Mouse (Mus musculus) intestine, embryonic 14.5 days (tissue): ENCODE measurements around the gene Psmd4. TPM values are rescaled to one million over a fixed set of nuclear protein-coding genes. Genes with fewer than 3 reads are reported as not detected.

Experiments
- ATAC-seq: fragments of 200-750 bp; cut with Nextera tagmentation; replicated peaks from 2 replicates; pipeline ENCODE4 v1.8.0; 2017; ENCODE audit warnings: low read depth, moderate number of reproducible peaks, moderate TSS enrichment, moderate library complexity; ENCODE audit not compliant: low FRiP score, low TSS enrichment
- DNase-seq: peaks from one replicate; pipeline ENCODE4 v3.0.0-alpha.2; 2018; ENCODE audit warnings: low spot score
- H3K27ac ChIP-seq: fragments of 300-500 bp; sonication (generic); 2 replicates; pipeline ENCODE4 v1.5.1; 2014; ENCODE audit warnings: low read depth, mild to moderate bottlenecking, control low read depth
- H3K27me3 ChIP-seq: fragments of 300-500 bp; sonication (generic); replicated peaks from 2 replicates; pipeline ENCODE4 v1.6.1; 2014; ENCODE audit warnings: low read length, control low read depth; ENCODE audit not compliant: control insufficient read depth, insufficient read depth
- H3K36me3 ChIP-seq: fragments of 300-500 bp; sonication (generic); 2 replicates; pipeline ENCODE4 v1.6.1; 2014; ENCODE audit warnings: low read length, control low read depth; ENCODE audit not compliant: control insufficient read depth, insufficient read depth
- H3K4me1 ChIP-seq: fragments of 300-500 bp; sonication (generic); replicated peaks from 2 replicates; pipeline ENCODE4 v1.6.1; 2014; ENCODE audit warnings: low read length, control low read depth, mixed read lengths; ENCODE audit not compliant: control insufficient read depth, insufficient read depth
- H3K4me2 ChIP-seq: fragments of 300-500 bp; sonication (generic); 2 replicates; pipeline ENCODE4 v1.6.1; 2014; ENCODE audit warnings: low read length
- H3K4me3 ChIP-seq: fragments of 300-500 bp; sonication (generic); 2 replicates; pipeline ENCODE4 v1.5.1; 2014; ENCODE audit warnings: low read depth, low read length, control low read depth, mixed read lengths
- H3K9ac ChIP-seq: fragments of 300-500 bp; sonication (generic); 2 replicates; pipeline ENCODE4 v1.6.1; 2014; ENCODE audit warnings: mild to moderate bottlenecking, low read length
- H3K9me3 ChIP-seq: fragments of 300-500 bp; sonication (generic); 2 replicates; pipeline ENCODE4 v1.6.1; 2016; ENCODE audit warnings: low read length, control low read depth; ENCODE audit not compliant: control insufficient read depth
- WGBS: fragments of 180-500 bp; shearing (Covaris S2); extraction: QIAGEN DNeasy Blood & Tissue Kit; methylation state at CpG from one replicate; pipeline ENCODE4 v1.1.7; 2014; 5-methylcytosine and 5-hydroxymethylcytosine counted together
- polyA plus RNA-seq: library from polyadenylated mRNA; unstranded; fragments of >200 nt; fragmentation: Nextera tagmentation; extraction: Ambion mirVana; gene quantifications from 2 replicates; pipeline ENCODE4 v1.2.1, GENCODE M21; 2014

Psmd4 gene
- 237 and 260 TPM in 2 replicates for polyA plus RNA-seq

GRCm38 (mm10) chr3:95042166-95042837 lies at the start of gene Psmd4:
Psmd4 (minus strand) TSS chr3:95042614.
- peak within 1 kb of the TSS; percentile 60 for H3K4me2 ChIP-seq
- peak; percentile 98 for ATAC-seq
- H3K9ac ChIP-seq, result peak within 1 kb of the TSS; percentile 81
- peaks cover 14% of the 10 kb centered on the region for H3K36me3 ChIP-seq
- DNase-seq, result peak; percentile 98
- H3K4me3 ChIP-seq, result peak within 1 kb of the TSS; percentile 84
- peaks cover 11% of the 10 kb centered on the region for H3K4me1 ChIP-seq
- H3K27ac ChIP-seq, result peak within 1 kb of the TSS; percentile 38; the same call in 1 of the 2 replicates
- H3K27me3 ChIP-seq, result no peaks in the 10 kb centered on the region
- H3K9me3 ChIP-seq, result no peaks in the 10 kb centered on the region
- WGBS, result 0% methylated on average over 35 of the region's 36 CpGs

DNA sequence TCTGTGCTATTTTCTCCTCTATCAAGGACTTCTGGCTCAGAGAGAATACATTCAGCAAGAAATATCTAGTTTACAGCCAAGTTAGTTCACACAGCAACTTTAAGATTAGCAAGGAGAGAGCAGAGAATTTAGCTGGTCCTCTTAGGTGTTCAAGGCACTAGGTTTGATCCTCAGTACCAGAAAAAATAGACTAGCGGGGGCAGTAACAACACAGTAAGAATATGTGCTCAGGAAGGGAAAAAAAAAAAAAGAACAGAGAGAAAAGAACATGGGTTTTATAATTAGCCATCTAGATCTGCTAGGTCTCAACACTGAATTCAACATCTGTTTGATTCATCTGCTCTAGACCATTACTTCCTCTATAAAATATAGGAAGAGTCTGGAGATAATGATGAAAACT lies 45.7 kb upstream of the Psmd4 start:
- no peaks in the 10 kb centered on the region for H3K4me1 ChIP-seq
- ATAC-seq, result no peak
- 0 out of 2 replicates have a peak, but pooled peaks cover under 1% of the 10 kb centered on the region for H3K36me3 ChIP-seq
- no peak overlapping the region for H3K27ac ChIP-seq
- WGBS, result 100% methylated on average over 1 of the region's 1 CpGs
- no peak for DNase-seq
- no peak overlapping the region for H3K4me3 ChIP-seq
- H3K9ac ChIP-seq, result no peak overlapping the region
- no peaks in the 10 kb centered on the region for H3K27me3 ChIP-seq
- H3K4me2 ChIP-seq, result no peak overlapping the region
- no peaks in the 10 kb centered on the region for H3K9me3 ChIP-seq

GRCm38 (mm10) chr3:95071606-95072005 lies 29.2 kb upstream of the Psmd4 start:
- 90% methylated on average over 2 of the region's 2 CpGs for WGBS
- Histone ChIP-seq H3K27me3 (no peaks in the 10 kb centered on the region), H3K36me3 (peaks cover 90% of the 10 kb centered on the region), H3K4me2 (no peak overlapping the region), H3K4me3 (no peak overlapping the region), H3K27ac (no peak overlapping the region), H3K9ac (no peak overlapping the region), H3K9me3 (no peaks in the 10 kb centered on the region), H3K4me1 (no peaks in the 10 kb centered on the region)
- ATAC-seq (no peak), DNase-seq (no peak)

- peaks cover 98% of the 10 kb centered on the region for H3K36me3 ChIP-seq
- H3K27me3 ChIP-seq, result no peaks in the 10 kb centered on the region
- no peak overlapping the region for H3K4me2 ChIP-seq
- H3K4me1 ChIP-seq, result no peaks in the 10 kb centered on the region
- no peak overlapping the region for H3K27ac ChIP-seq
- H3K9ac ChIP-seq, result no peak overlapping the region
- H3K4me3 ChIP-seq, result no peak overlapping the region
- no peaks in the 10 kb centered on the region for H3K9me3 ChIP-seq
- WGBS, result 90% methylated on average over 11 of the region's 11 CpGs
- ATAC-seq (no peak), DNase-seq (no peak)
Measured at GRCm38 (mm10) chr3:95066570-95066969, 24.2 kb upstream of the Psmd4 start.

GRCm38 (mm10) chr3:95066095-95066494 lies 23.7 kb upstream of the Psmd4 start:
- ATAC-seq, result no peak
- H3K4me2 ChIP-seq, result no peak overlapping the region
- no peak overlapping the region for H3K4me3 ChIP-seq
- no peak for DNase-seq
- H3K9me3 ChIP-seq, result no peaks in the 10 kb centered on the region
- 91% methylated on average over 6 of the region's 6 CpGs for WGBS
- H3K4me1 ChIP-seq, result no peaks in the 10 kb centered on the region
- peaks cover 98% of the 10 kb centered on the region for H3K36me3 ChIP-seq
- no peak overlapping the region for H3K27ac ChIP-seq
- H3K27me3 ChIP-seq, result no peaks in the 10 kb centered on the region
- H3K9ac ChIP-seq, result no peak overlapping the region

DNA sequence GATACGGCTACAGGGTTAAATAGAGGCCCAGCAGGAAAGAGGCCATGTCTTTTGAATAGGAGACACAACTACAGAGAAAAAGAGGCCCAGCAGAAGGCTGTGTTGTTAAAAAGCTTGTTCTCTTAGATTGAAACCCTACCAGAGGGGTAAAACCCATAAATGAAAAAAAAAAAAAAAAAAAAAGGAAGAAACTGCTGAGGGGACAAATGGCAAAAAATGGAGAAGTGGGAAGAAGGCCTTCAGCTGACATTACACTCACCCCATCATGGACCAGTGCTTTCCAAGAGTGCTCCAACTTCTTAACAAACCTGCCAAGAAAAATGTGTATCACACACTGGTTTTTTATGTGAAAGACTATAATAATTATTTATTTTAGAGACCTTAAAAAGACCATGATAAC lies 23.1 kb upstream of the Psmd4 start:
- H3K4me2 ChIP-seq, result no peak overlapping the region
- no peaks in the 10 kb centered on the region for H3K27me3 ChIP-seq
- H3K27ac ChIP-seq, result no peak overlapping the region
- peaks cover 98% of the 10 kb centered on the region for H3K36me3 ChIP-seq
- no peak overlapping the region for H3K9ac ChIP-seq
- DNase-seq (no peak), ATAC-seq (no peak)
- no peak overlapping the region for H3K4me3 ChIP-seq
- 92% methylated on average over 1 of the region's 1 CpGs for WGBS
- H3K4me1 ChIP-seq, result no peaks in the 10 kb centered on the region
- no peaks in the 10 kb centered on the region for H3K9me3 ChIP-seq

DNA sequence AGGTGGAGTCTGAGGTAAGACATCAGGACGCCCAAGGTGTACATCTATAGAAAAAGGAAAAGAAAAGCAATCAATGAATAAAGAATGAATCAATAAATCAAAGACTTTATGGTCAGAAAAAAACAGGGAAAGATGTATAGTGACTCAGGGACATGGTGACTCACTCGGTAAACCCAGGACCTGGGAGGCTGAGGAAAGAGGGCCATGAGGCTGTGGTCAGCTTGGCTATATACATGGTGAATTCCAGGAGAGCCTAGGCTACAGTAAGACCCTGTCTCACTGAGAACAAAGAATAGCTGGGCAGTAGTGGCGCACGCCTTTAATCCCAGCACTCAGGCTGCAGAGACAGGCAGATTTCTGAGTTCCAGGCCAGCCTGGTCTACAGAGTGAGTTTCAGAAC lies 21.3 kb upstream of the Psmd4 start:
- Histone ChIP-seq H3K9me3 (no peaks in the 10 kb centered on the region), H3K4me3 (no peak overlapping the region), H3K36me3 (peaks cover 96% of the 10 kb centered on the region), H3K27me3 (no peaks in the 10 kb centered on the region), H3K9ac (no peak overlapping the region), H3K4me1 (no peaks in the 10 kb centered on the region), H3K27ac (no peak overlapping the region), H3K4me2 (no peak overlapping the region)
- DNase-seq (no peak), ATAC-seq (no peak)
- 93% methylated on average over 4 of the region's 4 CpGs for WGBS

DNA sequence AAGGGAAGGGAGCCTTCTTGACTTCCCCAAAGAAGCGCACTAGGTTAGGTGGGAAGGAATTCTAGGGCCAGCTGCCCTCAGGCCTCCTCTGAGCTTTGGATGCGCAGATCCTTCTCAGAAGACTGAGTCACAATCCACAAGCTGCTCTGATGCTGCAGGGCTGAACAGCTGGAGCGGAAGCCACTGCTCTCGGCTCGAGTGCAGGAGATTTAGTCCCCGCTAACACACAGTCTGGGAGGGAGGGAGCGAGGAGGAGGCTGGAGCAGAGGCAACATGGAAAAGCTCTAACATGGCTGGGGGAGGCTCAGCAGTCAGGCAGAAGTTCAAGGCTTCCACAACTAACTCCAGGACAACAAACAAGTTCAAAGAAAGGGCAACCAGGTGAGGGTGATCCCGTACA lies 15.7 kb upstream of the Psmd4 start:
- WGBS, result 73% methylated on average over 8 of the region's 8 CpGs

GRCm38 (mm10) chr3:95056275-95056674 lies 13.9 kb upstream of the Psmd4 start:
- no peak overlapping the region for H3K27ac ChIP-seq
- H3K36me3 ChIP-seq, result peaks cover 36% of the 10 kb centered on the region
- 62% methylated on average over 7 of the region's 7 CpGs for WGBS
- H3K9me3 ChIP-seq, result no peaks in the 10 kb centered on the region
- H3K4me1 ChIP-seq, result peaks cover 7% of the 10 kb centered on the region; the same call in 1 of the 2 replicates
- H3K27me3 ChIP-seq, result no peaks in the 10 kb centered on the region
- H3K4me2 ChIP-seq, result no peak overlapping the region
- H3K9ac ChIP-seq, result no peak overlapping the region
- no peak for ATAC-seq
- no peak overlapping the region for H3K4me3 ChIP-seq
- peak; percentile 55 for DNase-seq

More for the DNA sequence above, 15.7 kb upstream of the Psmd4 start:
- no peak overlapping the region for H3K27ac ChIP-seq
- peaks cover 54% of the 10 kb centered on the region for H3K36me3 ChIP-seq
- H3K4me2 ChIP-seq, result no peak overlapping the region
- DNase-seq, result no peak
- no peak overlapping the region for H3K4me3 ChIP-seq
- no peaks in the 10 kb centered on the region for H3K9me3 ChIP-seq
- H3K9ac ChIP-seq, result no peak overlapping the region
- peaks cover 7% of the 10 kb centered on the region; the same call in 1 of the 2 replicates for H3K4me1 ChIP-seq
- ATAC-seq, result no peak
- H3K27me3 ChIP-seq, result no peaks in the 10 kb centered on the region
